Mouse (Mus musculus) embryonic fibroblast, embryonic 13.5 days (primary cell): Measurements from ENCODE around the gene Arid1b.

Source experiments
- CTCF ChIP-seq: IDR thresholded peaks from 2 replicates; pipeline ENCODE4 v1.5.1; 2011; ENCODE audit warnings: mild to moderate bottlenecking, control low read depth, low read length, moderate library complexity, borderline replicate concordance; ENCODE audit not compliant: insufficient read depth
- POLR2A ChIP-seq: IDR thresholded peaks from 2 replicates; pipeline ENCODE4 v1.6.1; 2011; ENCODE audit warnings: low read depth, mild to moderate bottlenecking, control low read depth, low read length, moderate library complexity

DNA sequence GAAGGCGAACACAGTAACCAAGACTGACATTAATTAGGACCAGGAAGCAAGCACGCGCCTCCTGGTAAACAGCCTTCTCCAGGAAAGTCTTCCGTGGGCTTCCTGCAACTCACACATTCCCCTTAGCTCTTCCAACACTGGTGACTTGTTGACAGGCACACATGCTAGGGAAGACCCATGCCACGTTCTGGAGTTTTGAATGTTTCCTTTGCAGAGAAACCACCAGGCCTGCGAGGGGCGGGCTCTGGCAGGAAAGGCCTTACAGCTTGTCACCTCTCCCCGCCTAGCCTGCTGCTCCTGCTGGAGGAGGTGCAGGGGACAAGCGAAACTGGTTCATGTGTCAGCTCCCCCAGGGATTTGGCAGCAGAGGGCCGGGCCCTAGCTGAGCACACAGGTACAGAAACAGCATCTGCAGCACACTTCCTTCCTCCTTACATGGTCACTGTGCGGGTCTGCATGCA, 48.2 kb upstream of the Arid1b start:
- TF ChIP-seq POLR2A (no peak), CTCF (no peak)
